In the genomic region with DNA sequence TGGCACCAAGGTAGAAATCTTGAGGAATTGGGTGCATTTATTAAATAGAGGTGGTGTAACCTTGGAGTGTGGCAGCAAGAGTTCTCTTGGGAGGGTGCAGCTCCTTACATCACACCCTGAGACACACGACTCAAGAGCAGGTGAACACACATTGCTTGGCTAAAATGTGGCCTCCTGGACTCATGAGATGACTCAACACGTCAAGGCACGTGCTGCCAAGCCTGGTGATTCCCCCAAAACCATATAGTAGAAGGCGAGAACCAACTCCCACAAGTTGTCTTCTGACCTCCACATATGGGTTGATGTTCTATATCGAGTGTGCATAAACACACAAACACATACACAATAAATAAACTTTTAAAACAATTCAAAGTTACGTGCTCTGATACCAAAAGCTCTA, we compare ENCODE assay signal across 24 mouse cellular contexts. TPM values are rescaled to one million over a fixed set of nuclear protein-coding genes. Genes with fewer than 3 reads are reported as not detected.
A peak's percentile ranks its signal among the peaks of the same experiment; 100 is the strongest.
DNase-seq lines count a peak whose midpoint lies in the region; ATAC-seq and TF ChIP-seq lines count a peak whose summit lies in the region.
"Had no signal": no experiment of that assay in that cellular context is flagged by ENCODE, and none has a peak within 500 bp of the region (broad histone marks: within the 10 kb centered on the region; RNA-seq: fewer than 3 reads in every experiment).

No protein-coding gene starts in this region.

- no peak overlapping the region for H3K4me3 ChIP-seq in intestine, embryonic 14.5 days (ENCODE audit: low read depth, low read length)
- no peak overlapping the region for H3K4me3 ChIP-seq in intestine, postnatal 0 days (ENCODE audit: low read depth, low read length)
- no peak overlapping the region for H3K4me3 ChIP-seq in midbrain, embryonic 11.5 days (ENCODE audit: low read depth, low read length)
- H3K4me3 ChIP-seq in midbrain, embryonic 15.5 days: no peak overlapping the region
- no peak overlapping the region for H3K4me3 ChIP-seq in CH12.LX (replicated peaks in 1 of 3; ENCODE audit: low read depth in 2 of 3, low read length in 2 of 3, poor library complexity in 1 of 3)
- no peak overlapping the region for H3K4me3 ChIP-seq in heart, embryonic 10.5 days

- H3K4me2 ChIP-seq in intestine, embryonic 14.5 days (ENCODE audit: low read length): no peak overlapping the region
- H3K4me2 ChIP-seq in intestine, postnatal 0 days (replicated peaks; ENCODE audit: low read depth): no peak overlapping the region
- no peak overlapping the region for H3K4me2 ChIP-seq in midbrain, embryonic 11.5 days
- H3K4me2 ChIP-seq in midbrain, embryonic 15.5 days: no peak overlapping the region
- H3K4me2 ChIP-seq in CH12.LX (ENCODE audit: insufficient read depth, low read depth, poor library complexity, severe bottlenecking): no peak overlapping the region

- dilution Hi-C loops in CH12.LX (cut with MboI; ENCODE audit: extremely low pct_ligation_motif_present, extremely low pct_unique_long_range_greater_than_20kb, low sequenced_read_pairs): no loop called here

- peak; percentile 24 for DNase-seq in intestine, embryonic 14.5 days (ENCODE audit: low spot score)
- peak; percentile 56 for DNase-seq in midbrain, embryonic 11.5 days (ENCODE audit: low spot score, missing footprints)
- no peak for DNase-seq in CH12.LX (ENCODE audit: extremely low read depth)
- no peak for DNase-seq in heart, embryonic 10.5 days (ENCODE audit: low spot score)
- DNase-seq: adrenal gland, adult 2 months; adrenal gland, adult 8-10 months; adrenal gland, postnatal 10 days; adrenal gland, postnatal 14 days; adrenal gland, postnatal 25 days; adrenal gland, postnatal 36 days; B cell, adult 2 months; cerebellum, adult 11 months; cerebellum, adult 11-12 months; cerebellum, adult 18-20 months; cerebellum, adult 2 months had no signal

- TF ChIP-seq EP300 in CH12.LX (IDR thresholded peaks at IDR 0.05; ENCODE audit: low read length): 0 out of 2 replicates have a peak, but pooled peaks have one; percentile 21

- H3K27me3 ChIP-seq in intestine, embryonic 14.5 days (replicated peaks; ENCODE audit: control insufficient read depth, insufficient read depth, low read length): no peaks in the 10 kb centered on the region
- no peaks in the 10 kb centered on the region for H3K27me3 ChIP-seq in intestine, postnatal 0 days (replicated peaks; ENCODE audit: control insufficient read depth, insufficient read depth, low read length)
- H3K27me3 ChIP-seq in midbrain, embryonic 11.5 days (ENCODE audit: control insufficient read depth, insufficient read depth, low read length): no peaks in the 10 kb centered on the region
- H3K27me3 ChIP-seq in midbrain, embryonic 15.5 days (replicated peaks): no peaks in the 10 kb centered on the region
- H3K27me3 ChIP-seq in CH12.LX (replicated peaks): no peaks in the 10 kb centered on the region
- H3K27me3 ChIP-seq in heart, embryonic 10.5 days (ENCODE audit: insufficient read depth, poor library complexity, severe bottlenecking): no peaks in the 10 kb centered on the region

- no peak for ATAC-seq in intestine, embryonic 14.5 days (replicated peaks; ENCODE audit: low FRiP score, low TSS enrichment, low read depth)
- no peak for ATAC-seq in intestine, postnatal 0 days
- no peak for ATAC-seq in midbrain, embryonic 11.5 days (ENCODE audit: low FRiP score)
- no peak for ATAC-seq in midbrain, embryonic 15.5 days (replicated peaks)
- ATAC-seq: activated CD4-positive, CD25-positive, alpha-beta regulatory T cell, adult 4 months; CD4-positive, CD25-positive, alpha-beta regulatory T cell, adult 4 months; Patski had no signal

- TF ChIP-seq RAD21 in CH12.LX (IDR thresholded peaks at IDR 0.05; ENCODE audit: low read depth, low read length): no peak

- H3K27ac ChIP-seq in intestine, embryonic 14.5 days (ENCODE audit: low read depth): no peak overlapping the region
- no peak overlapping the region for H3K27ac ChIP-seq in intestine, postnatal 0 days (ENCODE audit: low read depth, low read length)
- no peak overlapping the region for H3K27ac ChIP-seq in midbrain, embryonic 11.5 days (ENCODE audit: low read depth, low read length)
- H3K27ac ChIP-seq in midbrain, embryonic 15.5 days: no peak overlapping the region
- H3K27ac ChIP-seq in CH12.LX (ENCODE audit: insufficient read depth, low read depth): no peak overlapping the region
- no peak overlapping the region for H3K27ac ChIP-seq in heart, embryonic 10.5 days

- in situ Hi-C loops in CH12.LX (cut with MboI; ENCODE audit: low pct_ligation_motif_present, low pct_unique_long_range_greater_than_20kb, low sequenced_read_pairs): no loop called here

- H3K4me1 ChIP-seq in intestine, embryonic 14.5 days (replicated peaks; ENCODE audit: control insufficient read depth, insufficient read depth, low read length): no peaks in the 10 kb centered on the region
- H3K4me1 ChIP-seq in intestine, postnatal 0 days (replicated peaks; ENCODE audit: control insufficient read depth, insufficient read depth, low read length): no peaks in the 10 kb centered on the region
- H3K4me1 ChIP-seq in midbrain, embryonic 11.5 days (ENCODE audit: control insufficient read depth, insufficient read depth, low read length): no peaks in the 10 kb centered on the region
- H3K4me1 ChIP-seq in midbrain, embryonic 15.5 days: no peaks in the 10 kb centered on the region
- peaks cover 4 to 10% of the 10 kb centered on the region in 2 experiments; a peak in 2 of 4 replicates for H3K4me1 ChIP-seq in CH12.LX (ENCODE audit: control insufficient read depth in 1 of 2, insufficient read depth in 2 of 2)
- H3K4me1 ChIP-seq in heart, embryonic 10.5 days: no peaks in the 10 kb centered on the region

- 85% methylated on average over 6 of the region's 6 CpGs for WGBS in intestine, embryonic 14.5 days
- 80% methylated on average over 6 of the region's 6 CpGs for WGBS in intestine, postnatal 0 days
- WGBS in midbrain, embryonic 11.5 days: 89% methylated on average over 6 of the region's 6 CpGs
- 92% methylated on average over 6 of the region's 6 CpGs for WGBS in midbrain, embryonic 15.5 days
- WGBS in heart, embryonic 10.5 days: 78% methylated on average over 6 of the region's 6 CpGs

- no peaks in the 10 kb centered on the region for H3K79me2 ChIP-seq in CH12.LX (replicated peaks; ENCODE audit: control insufficient read depth, extremely low read depth, insufficient read depth, poor library complexity, severe bottlenecking)

- no peaks in the 10 kb centered on the region for H3K36me3 ChIP-seq in intestine, embryonic 14.5 days (ENCODE audit: control insufficient read depth, insufficient read depth, low read length)
- H3K36me3 ChIP-seq in intestine, postnatal 0 days (ENCODE audit: control insufficient read depth, insufficient read depth): no peaks in the 10 kb centered on the region
- H3K36me3 ChIP-seq in midbrain, embryonic 11.5 days (ENCODE audit: control insufficient read depth, insufficient read depth, low read length): no peaks in the 10 kb centered on the region
- H3K36me3 ChIP-seq in midbrain, embryonic 15.5 days (replicated peaks): no peaks in the 10 kb centered on the region
- H3K36me3 ChIP-seq in CH12.LX (replicated peaks in 1 of 2; ENCODE audit: control insufficient read depth in 1 of 2, insufficient read depth in 1 of 2, low read length in 1 of 2): no peaks in the 10 kb centered on the region
- H3K36me3 ChIP-seq in heart, embryonic 10.5 days: no peaks in the 10 kb centered on the region
- H3K36me3 ChIP-seq: G1E had no signal

- no peak overlapping the region for H3K9ac ChIP-seq in intestine, embryonic 14.5 days (ENCODE audit: low read length)
- no peak overlapping the region for H3K9ac ChIP-seq in intestine, postnatal 0 days (ENCODE audit: low read depth, low read length)
- no peak overlapping the region for H3K9ac ChIP-seq in midbrain, embryonic 11.5 days (ENCODE audit: low read length)
- H3K9ac ChIP-seq in midbrain, embryonic 15.5 days: no peak overlapping the region
- no peak overlapping the region for H3K9ac ChIP-seq in CH12.LX (ENCODE audit: insufficient read depth, low read depth)

- TF ChIP-seq CTCF in intestine, postnatal 0 days (IDR thresholded peaks at IDR 0.05; ENCODE audit: low read depth): no peak
- TF ChIP-seq CTCF in CH12.LX (conservative IDR thresholded peaks at IDR 0.05 in 1 of 2, IDR thresholded peaks at IDR 0.05 in 1 of 2; ENCODE audit: low read depth in 2 of 2, low read length in 2 of 2): no peak

- no peak for TF ChIP-seq POLR2A in CH12.LX (IDR thresholded peaks at IDR 0.05; ENCODE audit: low read depth, low read length)

- no peaks in the 10 kb centered on the region for H3K9me3 ChIP-seq in intestine, embryonic 14.5 days (ENCODE audit: control insufficient read depth, low read length)
- H3K9me3 ChIP-seq in intestine, postnatal 0 days (ENCODE audit: control insufficient read depth): no peaks in the 10 kb centered on the region
- H3K9me3 ChIP-seq in midbrain, embryonic 11.5 days (ENCODE audit: control insufficient read depth, low read length): no peaks in the 10 kb centered on the region
- no peaks in the 10 kb centered on the region for H3K9me3 ChIP-seq in midbrain, embryonic 15.5 days
- H3K9me3 ChIP-seq in CH12.LX (replicated peaks; ENCODE audit: low read length): no peaks in the 10 kb centered on the region
- H3K9me3 ChIP-seq in heart, embryonic 10.5 days: no peaks in the 10 kb centered on the region
- H3K9me3 ChIP-seq: G1E had no signal

RNA-seq across cellular contexts. Expression of a gene that starts 25.8 kb away (rescaled TPM):
- 0.09 TPM in 1 of 2 replicates, not detected in the other for polyA plus RNA-seq in intestine, embryonic 14.5 days (2014; fragmentation: Nextera tagmentation; extraction: Ambion mirVana)
- polyA plus RNA-seq in intestine, postnatal 0 days (2015; fragmentation: Nextera tagmentation; extraction: Ambion mirVana): 0.10 TPM in 1 of 2 replicates, not detected in the other
- polyA plus RNA-seq in midbrain, embryonic 11.5 days (2014; fragmentation: Nextera tagmentation; extraction: Ambion mirVana): not detected in 2 replicates
- polyA plus RNA-seq in midbrain, embryonic 15.5 days (2015; fragmentation: Nextera tagmentation; extraction: Ambion mirVana): 0.09 TPM in 1 of 2 replicates, not detected in the other
- total RNA-seq in CH12.LX (2012; rRNA removed) (not detected in 2 replicates), CH12.LX (2014; rRNA removed) (not detected in 2 replicates)
- polyA plus RNA-seq in CH12.LX (2012; ENCODE audit: insufficient read length, low read depth): 0.14 TPM in 1 of 2 replicates, not detected in the other
- polyA plus RNA-seq in heart, embryonic 10.5 days (2016; fragmentation: Nextera tagmentation; extraction: Ambion mirVana): 0.11 TPM in 1 of 2 replicates, not detected in the other
- total RNA-seq: adrenal gland, adult 18-20 months; adrenal gland, adult 2 months; adrenal gland, postnatal 14 days; adrenal gland, postnatal 25 days; adrenal gland, postnatal 36 days; ES-E14; MEL had no signal
- polyA plus RNA-seq: adrenal gland, adult 2 months; CD4-positive, CD25-positive, alpha-beta regulatory T cell, adult 4 months; cerebellum, adult 2 months; G1E had no signal

RNA-seq across cellular contexts. Expression of a gene that starts 25.9 kb away (rescaled TPM):
- 31.8 and 40.7 TPM in 2 replicates for polyA plus RNA-seq in intestine, embryonic 14.5 days (2014; fragmentation: Nextera tagmentation; extraction: Ambion mirVana)
- polyA plus RNA-seq in intestine, postnatal 0 days (2015; fragmentation: Nextera tagmentation; extraction: Ambion mirVana): 10.7 and 11.1 TPM in 2 replicates
- 41.3 and 49.9 TPM in 2 replicates for polyA plus RNA-seq in midbrain, embryonic 11.5 days (2014; fragmentation: Nextera tagmentation; extraction: Ambion mirVana)
- polyA plus RNA-seq in midbrain, embryonic 15.5 days (2015; fragmentation: Nextera tagmentation; extraction: Ambion mirVana): 54.1 and 59.3 TPM in 2 replicates
- 26.5 and 29.7 TPM in 2 replicates for total RNA-seq in CH12.LX (2012; rRNA removed)
- 33.0 and 36.0 TPM in 2 replicates for total RNA-seq in CH12.LX (2014; rRNA removed)
- 18.6 and 21.1 TPM in 2 replicates for polyA plus RNA-seq in CH12.LX (2012; ENCODE audit: insufficient read length, low read depth)
- 26.4 and 31.0 TPM in 2 replicates for polyA plus RNA-seq in heart, embryonic 10.5 days (2016; fragmentation: Nextera tagmentation; extraction: Ambion mirVana)

RNA-seq across cellular contexts. Expression of a gene that starts 52.2 kb away (rescaled TPM):
- 0.15 TPM in 1 of 2 replicates, not detected in the other for polyA plus RNA-seq in intestine, embryonic 14.5 days (2014; fragmentation: Nextera tagmentation; extraction: Ambion mirVana)
- not detected in 2 replicates for polyA plus RNA-seq in intestine, postnatal 0 days (2015; fragmentation: Nextera tagmentation; extraction: Ambion mirVana)
- polyA plus RNA-seq in midbrain, embryonic 11.5 days (2014; fragmentation: Nextera tagmentation; extraction: Ambion mirVana): 0.14 TPM in 1 of 2 replicates, not detected in the other
- not detected in 2 replicates for polyA plus RNA-seq in midbrain, embryonic 15.5 days (2015; fragmentation: Nextera tagmentation; extraction: Ambion mirVana)
- total RNA-seq in CH12.LX (2012; rRNA removed): 7.3 and 8.1 TPM in 2 replicates
- 17.8 and 18.2 TPM in 2 replicates for total RNA-seq in CH12.LX (2014; rRNA removed)
- 9.0 and 9.4 TPM in 2 replicates for polyA plus RNA-seq in CH12.LX (2012; ENCODE audit: insufficient read length, low read depth)
- 0.11 and 0.12 TPM in 2 replicates for polyA plus RNA-seq in heart, embryonic 10.5 days (2016; fragmentation: Nextera tagmentation; extraction: Ambion mirVana)
- polyA plus RNA-seq: activated CD4-positive, CD25-positive, alpha-beta regulatory T cell, adult 4 months; G1E; Patski had no signal

Comparison
In these comparisons a context has a peak if more than half of its experiments do, and no peak if none do; other contexts are left out.
1. DNase-seq: peak in intestine, embryonic 14.5 days (single experiment) and midbrain, embryonic 11.5 days (single experiment); none in CH12.LX (single experiment) and heart, embryonic 10.5 days (single experiment).